Mouse (Mus musculus): ENCODE results near the gene Slc47a2. TPM values are rescaled to one million over a fixed set of nuclear protein-coding genes. Genes with fewer than 3 reads are reported as not detected.

Gene Slc47a2
- polyA plus RNA-seq (2012; rRNA removed) = not detected in 2 replicates

GRCm38 (mm10) chr11:61342505-61343420, at the start of gene Slc47a2:
Slc47a2 (minus strand) TSS chr11:61342860.
- 4% methylated on average over 61 of the region's 61 CpGs for WGBS
- no peak for DNase-seq (ENCODE audit: low read depth, low spot score)

GRCm38 (mm10) chr11:61388936-61389335, 46.3 kb upstream of the Slc47a2 start:
- WGBS = 18% methylated on average over 4 of the region's 4 CpGs
- no peak for DNase-seq (ENCODE audit: low read depth, low spot score)

DNA sequence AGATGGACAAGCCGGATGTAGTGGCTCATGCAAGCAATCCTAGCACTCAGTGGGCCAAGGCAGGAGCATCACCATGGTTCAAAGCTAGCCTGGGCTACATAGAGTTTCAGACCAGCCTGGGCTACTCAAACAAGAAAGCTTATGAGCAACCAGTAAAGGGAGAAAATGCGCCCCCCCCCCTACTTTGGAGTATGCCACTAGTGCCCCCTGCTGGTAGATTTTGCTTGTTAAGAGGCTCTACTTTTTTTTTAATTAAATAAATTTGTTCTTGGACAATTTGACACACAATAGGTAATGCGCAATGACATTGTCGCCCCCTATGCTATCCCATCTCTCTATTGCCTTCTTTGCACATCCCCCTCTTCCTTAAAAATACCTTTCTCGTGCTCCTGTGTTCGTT, 45.4 kb upstream of the Slc47a2 start:
- no peak for DNase-seq (ENCODE audit: low read depth, low spot score)
- WGBS = 53% methylated on average over 6 of the region's 6 CpGs

DNA sequence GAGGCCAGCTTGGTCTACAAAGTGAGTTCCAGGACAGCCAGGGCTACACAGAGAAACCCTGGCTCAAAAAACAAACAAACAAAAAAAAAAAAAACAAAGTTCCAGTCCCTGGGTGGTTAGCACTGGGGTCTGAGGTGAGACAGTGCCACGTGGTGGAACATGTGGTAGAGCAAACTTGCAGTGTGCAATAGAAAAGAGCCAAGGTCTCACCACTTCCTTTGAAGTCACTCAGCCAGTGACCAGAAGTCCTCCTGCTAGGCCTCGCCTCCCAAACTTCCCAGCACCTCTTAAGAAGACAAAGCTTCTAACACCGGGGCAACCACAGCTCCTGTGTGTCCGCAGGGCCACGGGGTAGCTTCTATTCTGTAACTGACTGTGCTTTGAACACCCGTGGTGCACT, 44.6 kb upstream of the Slc47a2 start:
- DNase-seq (ENCODE audit: low read depth, low spot score) = no peak
- 72% methylated on average over 6 of the region's 6 CpGs for WGBS

- 70% methylated on average over 4 of the region's 4 CpGs for WGBS
- DNase-seq (ENCODE audit: low read depth, low spot score) = no peak
Measured at GRCm38 (mm10) chr11:61385725-61386124, 43.1 kb upstream of the Slc47a2 start.

GRCm38 (mm10) chr11:61381272-61381671, 38.6 kb upstream of the Slc47a2 start:
- 94% methylated on average over 1 of the region's 1 CpGs for WGBS
- DNase-seq (ENCODE audit: low read depth, low spot score) = no peak

DNA sequence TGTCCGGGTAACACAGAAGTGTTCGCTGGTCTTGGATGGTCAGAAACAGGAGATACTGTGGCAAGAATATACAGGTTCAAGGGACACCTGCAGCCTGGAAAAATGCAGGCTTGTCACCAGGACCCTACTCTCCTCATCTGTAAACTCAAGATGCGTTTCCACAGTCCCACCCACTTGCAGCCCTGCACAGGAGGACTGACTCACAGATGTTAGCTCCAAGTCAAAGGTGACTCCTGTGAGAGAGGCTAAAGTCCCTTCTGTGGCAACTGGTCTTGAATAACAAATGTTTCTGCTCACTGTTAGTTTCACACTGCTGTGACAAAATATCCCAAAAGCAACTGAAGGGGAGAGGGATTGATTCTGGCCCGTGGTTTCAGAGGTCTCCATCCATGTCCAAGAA, 36.0 kb upstream of the Slc47a2 start:
- 49% methylated on average over 4 of the region's 4 CpGs for WGBS
- no peak for DNase-seq (ENCODE audit: low read depth, low spot score)

DNA sequence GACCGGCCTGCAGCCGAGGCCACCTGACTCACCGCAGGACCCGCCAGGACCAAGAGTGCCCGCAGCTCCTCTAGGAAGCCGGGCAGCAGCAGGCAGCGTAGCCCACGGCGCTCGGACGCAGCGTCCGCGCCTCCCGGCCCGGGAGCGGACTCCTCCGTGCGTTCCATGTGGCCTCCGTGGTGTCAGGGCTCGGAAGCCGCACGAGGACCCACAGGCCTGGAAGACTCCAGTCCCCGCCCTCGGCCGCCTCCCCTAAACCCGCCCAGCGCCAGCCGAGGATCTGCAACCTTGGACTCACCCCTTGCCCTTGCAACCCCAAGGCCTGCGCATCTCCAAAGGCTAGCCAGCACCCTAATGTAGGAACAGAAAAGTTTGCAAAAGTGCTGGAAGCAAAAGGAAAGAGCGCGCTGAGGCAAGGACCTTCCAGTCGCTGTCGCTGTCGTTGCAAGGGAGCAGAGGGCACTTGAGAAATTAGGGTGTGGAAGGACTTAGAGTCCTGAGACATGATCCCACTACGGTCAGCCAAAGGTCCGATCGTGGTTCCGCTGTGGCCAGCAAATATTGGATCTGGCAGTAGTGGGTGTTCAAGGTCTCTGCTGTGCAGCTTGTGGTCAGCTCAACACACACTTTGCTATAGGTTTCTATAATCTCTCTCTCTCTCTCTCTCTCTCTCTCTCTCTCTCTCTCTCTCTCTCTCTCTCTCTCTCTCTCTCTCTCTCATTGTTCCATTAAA, 35.4 kb upstream of the Slc47a2 start, which contains the start of gene Slc47a1:
Gene Slc47a1 (minus strand): TSS at position 465 of the 733 bp plus-strand sequence.
- WGBS = 7% methylated on average over 39 of the region's 39 CpGs
- no peak for DNase-seq (ENCODE audit: low read depth, low spot score)

DNA sequence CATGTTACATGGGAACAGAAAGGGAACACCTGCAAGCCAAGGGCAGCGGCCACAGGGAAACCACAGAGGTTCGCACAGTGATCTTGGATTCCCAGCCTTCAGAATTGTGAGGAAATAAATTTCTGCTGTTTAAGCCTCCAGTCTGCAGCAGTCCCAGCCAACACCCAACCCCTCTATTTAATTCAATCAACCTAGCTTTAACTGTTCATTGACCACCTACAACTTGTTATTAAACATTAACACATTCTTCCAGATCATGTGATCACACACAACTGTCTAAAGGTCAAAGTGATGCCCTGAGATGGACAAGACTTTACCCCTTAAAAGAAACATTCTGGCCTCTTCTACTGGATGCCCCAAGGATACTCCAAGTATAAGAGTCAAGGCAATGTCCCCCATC, 26.0 kb upstream of the Slc47a2 start:
- WGBS = 94% methylated on average over 2 of the region's 2 CpGs
- DNase-seq (ENCODE audit: low read depth, low spot score) = no peak

- 66% methylated on average over 9 of the region's 9 CpGs for WGBS
- no peak for DNase-seq (ENCODE audit: low read depth, low spot score)
Measured at GRCm38 (mm10) chr11:61366517-61367273, 24.0 kb upstream of the Slc47a2 start.

GRCm38 (mm10) chr11:61365938-61366337, 23.3 kb upstream of the Slc47a2 start:
- 67% methylated on average over 3 of the region's 3 CpGs for WGBS
- no peak for DNase-seq (ENCODE audit: low read depth, low spot score)

DNA sequence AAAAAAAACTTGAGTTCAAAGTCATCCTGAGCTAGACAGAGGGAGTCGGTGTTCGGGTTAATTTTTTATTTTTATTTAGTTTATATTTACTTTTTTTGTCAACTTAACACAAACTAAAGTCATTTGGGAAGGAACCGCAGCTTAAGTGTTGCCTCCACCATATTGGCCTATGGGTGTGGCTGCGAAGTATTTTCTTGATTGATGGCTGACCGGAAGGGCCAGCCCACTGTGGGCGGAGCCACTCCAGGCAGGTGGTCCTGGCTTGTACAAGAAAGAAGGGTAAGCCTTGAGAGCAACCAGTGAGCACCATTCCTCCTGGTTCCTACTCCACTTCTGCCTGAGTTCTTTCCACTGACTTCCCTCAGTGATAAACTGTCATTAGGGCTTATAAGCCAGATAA, 21.4 kb upstream of the Slc47a2 start:
- no peak for DNase-seq (ENCODE audit: low read depth, low spot score)
- 80% methylated on average over 6 of the region's 6 CpGs for WGBS

DNA sequence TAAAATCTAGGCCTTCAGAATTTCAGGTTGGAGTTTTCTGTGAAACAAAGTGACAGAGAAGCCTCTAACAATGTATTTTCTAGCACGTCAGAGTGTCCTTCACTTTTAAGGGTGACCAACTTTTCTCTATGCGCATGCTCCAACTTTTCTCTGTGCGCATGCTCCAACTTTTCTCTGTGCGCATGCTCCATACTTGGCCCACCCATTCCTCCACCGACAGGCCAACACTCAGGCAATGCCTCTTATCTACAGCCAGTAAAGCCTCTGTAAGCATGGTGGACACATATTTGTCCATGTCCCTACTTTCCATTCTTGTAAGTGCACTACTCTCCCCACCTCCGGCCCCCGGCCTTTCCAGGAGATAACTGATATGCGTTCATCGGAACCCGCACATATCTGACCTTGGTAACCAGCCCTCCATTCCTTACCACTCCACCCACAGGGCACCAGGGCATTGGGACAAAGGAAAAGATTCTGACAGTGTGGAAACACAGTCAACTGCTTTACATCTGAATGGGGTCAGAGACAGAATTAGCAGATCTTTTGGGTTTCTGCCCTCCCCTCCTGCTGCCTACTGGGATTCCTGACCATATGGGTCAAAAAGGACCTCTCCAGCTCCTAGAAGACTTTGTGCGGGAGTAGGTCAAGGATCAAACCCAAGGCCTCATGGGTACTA, 19.0 kb upstream of the Slc47a2 start:
- 95% methylated on average over 11 of the region's 11 CpGs for WGBS
- no peak for DNase-seq (ENCODE audit: low read depth, low spot score)

GRCm38 (mm10) chr11:61356600-61356999, 13.9 kb upstream of the Slc47a2 start:
- 76% methylated on average over 9 of the region's 9 CpGs for WGBS
- no peak for DNase-seq (ENCODE audit: low read depth, low spot score)

- no peak for DNase-seq (ENCODE audit: low read depth, low spot score)
- WGBS = 74% methylated on average over 6 of the region's 6 CpGs
Measured at GRCm38 (mm10) chr11:61356111-61356510, 13.5 kb upstream of the Slc47a2 start.

DNA sequence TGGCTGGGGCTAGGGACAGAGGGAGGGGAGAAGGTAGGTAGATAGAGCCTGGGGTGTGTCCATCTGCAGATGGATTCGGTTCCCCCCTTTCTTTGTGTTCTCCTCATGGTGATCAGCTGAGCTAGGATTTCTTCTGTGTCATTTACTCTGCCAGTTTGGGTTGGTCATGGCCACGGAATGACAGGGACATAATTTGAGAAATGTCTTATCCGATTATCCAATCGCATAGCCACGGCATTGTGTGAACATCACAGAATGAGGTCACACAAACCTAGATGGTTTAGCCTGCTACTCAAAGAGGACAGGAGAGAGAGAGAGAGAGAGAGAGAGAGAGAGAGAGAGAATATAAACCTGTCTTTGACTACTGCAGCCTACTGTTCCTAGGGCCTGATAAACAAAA, 12.7 kb upstream of the Slc47a2 start:
- WGBS = 75% methylated on average over 5 of the region's 5 CpGs

DNA sequence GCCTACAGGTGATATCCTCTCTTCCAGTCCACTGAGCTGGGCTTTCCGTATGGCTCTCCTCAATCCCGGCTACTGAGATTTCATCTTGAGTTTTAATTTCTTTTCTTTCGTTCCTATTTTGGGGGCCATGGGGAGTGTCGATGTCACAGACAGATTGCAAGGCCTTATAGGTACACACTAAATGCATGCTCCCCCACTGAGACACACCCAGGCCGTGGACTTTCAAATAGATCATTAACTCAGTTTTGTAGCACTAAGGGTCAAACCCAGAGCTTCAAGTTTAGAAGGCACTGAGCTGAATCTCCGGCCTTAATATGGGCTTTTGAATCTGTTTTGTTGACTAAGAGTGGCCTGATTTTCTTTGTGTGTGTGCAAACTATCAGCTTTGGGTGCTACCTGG, 11.7 kb upstream of the Slc47a2 start:
- DNase-seq (ENCODE audit: low read depth, low spot score) = no peak
- 45% methylated on average over 6 of the region's 6 CpGs for WGBS

More for the DNA sequence above, 12.7 kb upstream of the Slc47a2 start:
- no peak for DNase-seq (ENCODE audit: low read depth, low spot score)

GRCm38 (mm10) chr11:61353038-61353437, 10.4 kb upstream of the Slc47a2 start:
- 57% methylated on average over 2 of the region's 2 CpGs for WGBS
- DNase-seq (ENCODE audit: low read depth, low spot score) = no peak

DNA sequence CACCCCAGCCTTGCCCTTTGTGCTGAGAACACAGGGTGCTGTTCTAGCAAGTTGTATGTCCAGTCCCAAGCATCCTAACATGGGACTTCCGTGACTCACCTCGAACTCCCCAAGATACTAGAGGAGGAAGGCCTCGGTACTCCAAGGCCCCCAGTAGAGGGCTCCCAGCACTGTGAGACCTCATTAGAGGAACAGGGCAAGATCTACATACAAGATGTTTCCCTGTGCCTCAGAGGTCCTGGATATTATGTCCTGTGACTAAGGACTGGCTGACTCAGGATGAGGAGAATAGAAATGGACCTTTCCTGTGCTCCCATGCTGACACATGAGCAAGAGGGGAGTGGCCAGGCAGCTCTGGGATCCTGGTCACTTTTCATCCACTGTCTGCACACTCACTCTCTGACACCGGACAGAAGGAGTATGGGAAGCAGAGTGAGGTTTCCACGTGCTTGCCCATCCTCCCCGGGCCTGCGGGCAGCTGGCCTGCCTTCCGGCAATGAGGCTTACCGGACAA, 9.5 kb upstream of the Slc47a2 start:
- no peak for DNase-seq (ENCODE audit: low read depth, low spot score)
- WGBS = 61% methylated on average over 9 of the region's 9 CpGs

Data from large intestine, adult 2 months (tissue).